Mouse (Mus musculus): Measurements from ENCODE around the gene Atp5d.

Atp5d gene

GRCm38 (mm10) chr10:80138553-80139438 is at the start of gene Atp5d:
Gene Atp5d, plus strand, starts transcription at chr10:80138632.
- no peak for DNase-seq (ENCODE audit: low spot score)

- no peak for DNase-seq (ENCODE audit: low spot score)
Observed at GRCm38 (mm10) chr10:80089146-80089545, 49.3 kb upstream of the Atp5d start.

- no peak for DNase-seq (ENCODE audit: low spot score)
Observed at GRCm38 (mm10) chr10:80091527-80091926, 46.9 kb upstream of the Atp5d start.

- DNase-seq (ENCODE audit: low spot score), result no peak
Observed at GRCm38 (mm10) chr10:80092690-80093089, 45.7 kb upstream of the Atp5d start.

GRCm38 (mm10) chr10:80094085-80094484 is 44.3 kb upstream of the Atp5d start:
- no peak for DNase-seq (ENCODE audit: low spot score)

GRCm38 (mm10) chr10:80094684-80095083 is 43.7 kb upstream of the Atp5d start:
- DNase-seq (ENCODE audit: low spot score), result no peak

GRCm38 (mm10) chr10:80095547-80095946 is 42.9 kb upstream of the Atp5d start:
- no peak for DNase-seq (ENCODE audit: low spot score)

GRCm38 (mm10) chr10:80097275-80097674 is 41.2 kb upstream of the Atp5d start:
- no peak for DNase-seq (ENCODE audit: low spot score)

GRCm38 (mm10) chr10:80098630-80099029 is 39.8 kb upstream of the Atp5d start:
- DNase-seq (ENCODE audit: low spot score), result no peak

- no peak for DNase-seq (ENCODE audit: low spot score)
Observed at GRCm38 (mm10) chr10:80100982-80101381, 37.5 kb upstream of the Atp5d start.

GRCm38 (mm10) chr10:80102216-80102915 is 36.1 kb upstream of the Atp5d start:
- peak; percentile 62 for DNase-seq (ENCODE audit: low spot score)

GRCm38 (mm10) chr10:80103032-80103431 is 35.4 kb upstream of the Atp5d start:
- no peak for DNase-seq (ENCODE audit: low spot score)

- no peak for DNase-seq (ENCODE audit: low spot score)
Observed at GRCm38 (mm10) chr10:80104181-80104580, 34.3 kb upstream of the Atp5d start.

GRCm38 (mm10) chr10:80105460-80105859 is 33.0 kb upstream of the Atp5d start, which contains the start of gene Sbno2:
Gene Sbno2, minus strand, starts transcription at chr10:80105571.
- DNase-seq (ENCODE audit: low spot score), result no peak

GRCm38 (mm10) chr10:80105926-80106325 is 32.5 kb upstream of the Atp5d start:
- no peak for DNase-seq (ENCODE audit: low spot score)

GRCm38 (mm10) chr10:80107678-80108077 is 30.8 kb upstream of the Atp5d start:
- DNase-seq (ENCODE audit: low spot score), result no peak

- DNase-seq (ENCODE audit: low spot score), result peak; percentile 91
Observed at GRCm38 (mm10) chr10:80114341-80115284, 23.8 kb upstream of the Atp5d start.

GRCm38 (mm10) chr10:80115290-80115943 is 23.0 kb upstream of the Atp5d start, which contains the start of gene Stk11:
Gene Stk11, plus strand, starts transcription at chr10:80115803.
- DNase-seq (ENCODE audit: low spot score), result peak; percentile 94

GRCm38 (mm10) chr10:80115944-80116335 is 22.5 kb upstream of the Atp5d start:
- no peak for DNase-seq (ENCODE audit: low spot score)

GRCm38 (mm10) chr10:80116563-80116926 is 21.9 kb upstream of the Atp5d start:
- DNase-seq (ENCODE audit: low spot score), result no peak

- DNase-seq (ENCODE audit: low spot score), result no peak
Observed at GRCm38 (mm10) chr10:80116927-80117691, 21.3 kb upstream of the Atp5d start.

All from ovary, postnatal 10 days (tissue).